Mouse (Mus musculus) intestine, postnatal 0 days (tissue): ENCODE results near the gene Fkbp8. TPM values are rescaled to one million over a fixed set of nuclear protein-coding genes. Genes with fewer than 3 reads are reported as not detected.

Experiments used
- ATAC-seq: fragments of 200-750 bp; cut with Nextera tagmentation; 2 replicates; pipeline ENCODE4 v1.8.0; 2017; ENCODE audit warnings: mild to moderate bottlenecking, moderate TSS enrichment, moderate library complexity
- H3K27ac ChIP-seq: fragments of 300-500 bp; sonication (generic); 2 replicates; pipeline ENCODE4 v1.5.1; 2014; ENCODE audit warnings: mild to moderate bottlenecking, low read depth, low read length, moderate library complexity
- H3K27me3 ChIP-seq: fragments of 300-500 bp; sonication (generic); replicated peaks from 2 replicates; pipeline ENCODE4 v1.6.1; 2014; ENCODE audit warnings: low read length, mixed read lengths; ENCODE audit not compliant: control insufficient read depth, insufficient read depth
- H3K36me3 ChIP-seq: fragments of 300-500 bp; sonication (generic); 2 replicates; pipeline ENCODE4 v1.6.1; 2014; ENCODE audit warnings: mild to moderate bottlenecking, moderate library complexity; ENCODE audit not compliant: control insufficient read depth, insufficient read depth
- H3K4me1 ChIP-seq: fragments of 300-500 bp; sonication (generic); replicated peaks from 2 replicates; pipeline ENCODE4 v1.6.1; 2014; ENCODE audit warnings: antibody characterized with exemption, low read length, mixed read lengths; ENCODE audit not compliant: control insufficient read depth, insufficient read depth
- H3K4me2 ChIP-seq: fragments of 300-500 bp; sonication (generic); replicated peaks from 2 replicates; pipeline ENCODE4 v1.6.1; 2014; ENCODE audit warnings: low read depth, mild to moderate bottlenecking, moderate library complexity
- H3K4me3 ChIP-seq: fragments of 300-500 bp; sonication (generic); 2 replicates; pipeline ENCODE4 v1.5.1; 2014; ENCODE audit warnings: low read depth, low read length
- H3K9ac ChIP-seq: fragments of 300-500 bp; sonication (generic); 2 replicates; pipeline ENCODE4 v1.6.1; 2014; ENCODE audit warnings: mild to moderate bottlenecking, low read depth, low read length
- H3K9me3 ChIP-seq: fragments of 300-500 bp; sonication (generic); 2 replicates; pipeline ENCODE4 v1.6.1; 2016; ENCODE audit warnings: mixed run types; ENCODE audit not compliant: control insufficient read depth
- CTCF ChIP-seq: sonication (generic); IDR thresholded peaks from 2 replicates; pipeline ENCODE4 v1.5.1; 2016; ENCODE audit warnings: low read depth, mild to moderate bottlenecking, control low read depth, antibody characterized with exemption, moderate library complexity
- WGBS: fragments of 180-500 bp; shearing (Covaris S2); extraction: QIAGEN DNeasy Blood & Tissue Kit; methylation state at CpG from one replicate; pipeline ENCODE4 v1.1.7; 2014; 5-methylcytosine and 5-hydroxymethylcytosine counted together
- polyA plus RNA-seq: library from polyadenylated mRNA; unstranded; fragments of >200 nt; fragmentation: Nextera tagmentation; extraction: Ambion mirVana; gene quantifications from 2 replicates; pipeline ENCODE4 v1.2.1, GENCODE M21; 2015

Gene Fkbp8
- polyA plus RNA-seq, 1 experiment from 2014 or later, result 203 TPM

DNA sequence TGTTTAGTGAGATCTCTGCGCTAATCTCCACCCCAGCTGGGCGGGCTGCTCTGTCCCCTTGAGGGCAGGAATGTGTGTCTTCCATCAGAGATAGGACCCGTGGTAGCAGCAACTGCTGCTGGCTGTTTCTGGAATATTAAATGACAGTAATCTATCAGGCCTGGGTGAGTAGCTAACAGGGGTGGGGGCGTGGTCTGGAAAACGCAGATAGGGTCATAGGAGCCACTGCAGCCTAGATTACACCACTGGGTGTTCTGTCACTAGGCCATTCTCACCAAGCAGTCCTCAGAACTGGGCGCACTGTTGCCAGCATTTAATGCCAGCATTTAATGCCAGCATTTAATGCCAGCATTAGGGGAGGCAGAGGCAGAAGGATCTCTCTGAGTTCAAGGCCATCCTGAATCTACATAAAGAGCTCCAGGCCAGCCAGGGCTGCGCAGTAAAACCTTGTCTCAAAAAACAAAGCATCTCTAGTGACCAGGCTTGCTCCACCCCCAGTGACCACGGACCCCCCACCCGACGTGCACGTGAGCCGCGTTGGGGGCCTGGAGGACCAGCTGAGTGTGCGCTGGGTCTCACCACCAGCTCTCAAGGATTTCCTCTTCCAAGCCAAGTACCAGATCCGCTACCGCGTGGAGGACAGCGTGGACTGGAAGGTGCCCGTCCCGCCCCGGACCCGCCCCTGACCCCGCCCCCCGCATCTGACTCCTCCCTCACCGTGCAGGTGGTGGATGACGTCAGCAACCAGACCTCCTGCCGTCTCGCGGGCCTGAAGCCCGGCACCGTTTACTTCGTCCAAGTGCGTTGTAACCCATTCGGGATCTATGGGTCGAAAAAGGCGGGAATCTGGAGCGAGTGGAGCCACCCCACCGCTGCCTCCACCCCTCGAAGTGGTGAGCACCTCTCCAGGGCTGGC lies 26.9 kb upstream of the Fkbp8 start:
- 8% methylated on average over 39 of the region's 39 CpGs for WGBS
- H3K4me3 ChIP-seq, result no peak overlapping the region
- no peaks in the 10 kb centered on the region for H3K9me3 ChIP-seq
- H3K27ac ChIP-seq, result no peak overlapping the region
- H3K36me3 ChIP-seq, result 0 out of 2 replicates have a peak, but pooled peaks cover 11% of the 10 kb centered on the region
- no peak overlapping the region for H3K9ac ChIP-seq
- peaks cover 56% of the 10 kb centered on the region for H3K27me3 ChIP-seq
- H3K4me2 ChIP-seq, result peak overlapping the region; percentile 50
- no peak for TF ChIP-seq CTCF
- no peak for ATAC-seq
- no peaks in the 10 kb centered on the region; the same call in 1 of the 2 replicates for H3K4me1 ChIP-seq

DNA sequence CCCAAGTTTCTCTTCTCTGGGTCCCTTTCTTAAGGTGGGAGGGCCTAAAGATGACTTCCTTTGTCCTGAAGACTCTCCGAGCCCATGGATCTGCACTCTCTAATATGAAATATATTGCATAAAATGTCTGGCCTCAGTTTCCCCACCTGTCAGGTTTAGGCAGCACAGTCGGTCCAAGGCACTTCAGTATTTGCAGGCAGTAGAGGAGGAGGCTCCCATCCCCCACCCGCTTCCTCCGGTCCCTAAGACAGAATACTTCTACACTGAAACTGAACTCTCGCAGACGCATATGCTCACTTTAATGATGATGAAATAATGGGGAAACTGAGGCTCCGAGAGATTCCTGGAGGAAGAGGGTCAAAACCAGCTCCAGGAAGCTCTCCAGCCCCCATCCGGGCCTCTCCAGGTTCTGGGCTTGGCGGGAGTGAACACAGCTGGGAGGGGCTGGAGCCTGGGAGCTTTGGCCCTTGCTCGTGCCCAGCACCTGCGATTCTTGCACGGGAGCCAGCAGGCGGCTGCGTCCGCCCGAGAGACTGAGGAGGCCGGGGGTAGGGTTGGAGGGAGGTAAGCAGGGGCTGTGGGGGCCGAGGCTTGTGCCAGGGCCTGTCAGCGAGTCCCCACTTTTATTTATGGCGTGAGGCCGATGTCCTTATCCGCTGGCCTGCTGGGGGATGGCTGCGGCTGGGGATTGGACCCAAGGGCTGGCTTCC lies 25.5 kb upstream of the Fkbp8 start:
- Histone ChIP-seq H3K4me1 (no peaks in the 10 kb centered on the region; the same call in 1 of the 2 replicates), H3K4me3 (no peak overlapping the region), H3K9me3 (no peaks in the 10 kb centered on the region), H3K4me2 (no peak overlapping the region; the same call in 1 of the 2 replicates), H3K9ac (no peak overlapping the region), H3K36me3 (0 out of 2 replicates have a peak, but pooled peaks cover 13% of the 10 kb centered on the region), H3K27me3 (peaks cover 43% of the 10 kb centered on the region), H3K27ac (no peak overlapping the region)
- ATAC-seq, result no peak
- WGBS, result 19% methylated on average over 23 of the region's 23 CpGs
- TF ChIP-seq CTCF, result no peak

DNA sequence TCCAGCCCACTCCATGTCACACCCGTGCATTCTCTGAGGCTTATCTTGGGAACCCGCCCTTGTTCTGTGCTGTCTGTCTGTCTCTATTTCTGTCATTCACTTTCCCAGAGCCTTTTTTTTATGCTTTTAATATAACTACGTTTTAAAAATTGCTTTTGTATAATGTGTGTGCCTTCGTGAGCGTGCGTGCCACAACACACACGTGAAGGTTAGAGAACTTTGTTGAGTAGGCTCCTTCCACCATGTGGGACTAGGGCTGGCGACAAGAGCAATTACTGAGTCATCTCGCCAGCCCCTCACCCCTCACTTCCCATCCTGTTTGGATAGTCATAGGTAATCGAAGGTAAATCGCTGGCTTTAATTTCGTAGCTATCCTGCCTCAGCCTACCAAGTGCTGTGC lies 25.0 kb upstream of the Fkbp8 start:
- Histone ChIP-seq H3K4me1 (no peaks in the 10 kb centered on the region; the same call in 1 of the 2 replicates), H3K36me3 (peaks cover 19% of the 10 kb centered on the region; the same call in 1 of the 2 replicates), H3K27me3 (peaks cover 38% of the 10 kb centered on the region), H3K27ac (no peak overlapping the region), H3K4me2 (no peak overlapping the region; the same call in 1 of the 2 replicates), H3K4me3 (no peak overlapping the region), H3K9ac (no peak overlapping the region), H3K9me3 (no peaks in the 10 kb centered on the region)
- TF ChIP-seq CTCF, result no peak
- no peak for ATAC-seq
- 42% methylated on average over 12 of the region's 12 CpGs for WGBS

DNA sequence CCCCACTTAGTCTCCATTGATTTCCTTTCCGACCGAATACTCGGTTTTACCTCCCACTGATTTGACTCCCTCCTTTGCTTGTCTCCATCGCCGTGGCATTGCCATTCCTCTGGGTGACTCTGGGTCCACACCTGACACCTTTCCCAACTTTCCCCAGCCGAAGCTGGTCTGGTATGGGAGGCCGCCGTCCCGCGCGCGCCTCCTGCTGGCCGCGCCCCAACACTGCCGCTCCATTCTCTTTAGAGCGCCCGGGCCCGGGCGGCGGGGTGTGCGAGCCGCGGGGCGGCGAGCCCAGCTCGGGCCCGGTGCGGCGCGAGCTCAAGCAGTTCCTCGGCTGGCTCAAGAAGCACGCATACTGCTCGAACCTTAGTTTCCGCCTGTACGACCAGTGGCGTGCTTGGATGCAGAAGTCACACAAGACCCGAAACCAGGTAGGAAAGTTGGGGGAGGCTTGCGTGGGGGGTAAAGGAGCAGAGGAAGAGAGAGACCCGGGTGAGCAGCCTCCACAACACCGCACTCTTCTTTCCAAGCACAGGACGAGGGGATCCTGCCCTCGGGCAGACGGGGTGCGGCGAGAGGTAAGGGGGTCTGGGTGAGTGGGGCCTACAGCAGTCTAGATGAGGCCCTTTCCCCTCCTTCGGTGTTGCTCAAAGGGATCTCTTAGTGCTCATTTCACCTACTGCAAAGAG lies 24.3 kb upstream of the Fkbp8 start:
- Histone ChIP-seq H3K9ac (no peak overlapping the region), H3K27me3 (peaks cover 35% of the 10 kb centered on the region), H3K4me3 (no peak overlapping the region)

DNA sequence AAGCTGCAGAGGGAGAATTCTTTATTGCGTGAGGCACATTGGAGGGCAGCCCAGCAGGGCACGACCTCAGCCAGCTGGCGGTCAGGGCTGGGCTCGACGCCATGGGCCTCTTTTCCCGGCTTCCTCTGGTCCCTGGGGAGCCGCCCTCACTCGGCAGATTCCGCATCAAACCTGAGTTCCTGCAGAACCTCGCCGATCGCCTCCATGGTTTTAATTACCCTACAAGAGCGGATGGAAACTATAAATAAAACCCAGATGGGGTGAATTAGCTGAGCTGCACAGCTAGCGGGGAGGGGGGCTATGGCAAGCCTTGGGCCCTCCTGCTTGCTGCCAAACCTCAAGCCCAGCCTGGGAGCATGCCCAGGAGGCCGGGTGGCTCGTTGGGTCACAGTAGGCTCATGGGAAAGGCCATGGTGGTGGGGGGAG lies 23.2 kb upstream of the Fkbp8 start:
- no peak for ATAC-seq
- no peak for TF ChIP-seq CTCF
- Histone ChIP-seq H3K9me3 (no peaks in the 10 kb centered on the region), H3K36me3 (peaks cover 25% of the 10 kb centered on the region; the same call in 1 of the 2 replicates), H3K4me2 (no peak overlapping the region), H3K9ac (no peak overlapping the region), H3K27me3 (peaks cover 24% of the 10 kb centered on the region), H3K4me3 (no peak overlapping the region), H3K4me1 (no peaks in the 10 kb centered on the region; the same call in none of the 2 replicates), H3K27ac (no peak overlapping the region)
- 69% methylated on average over 16 of the region's 16 CpGs for WGBS

More for the DNA sequence above, 24.3 kb upstream of the Fkbp8 start:
- peak; percentile 18; the same call in 1 of the 2 replicates for ATAC-seq
- 19% methylated on average over 46 of the region's 46 CpGs for WGBS
- H3K27ac ChIP-seq, result no peak overlapping the region
- peak; percentile 92 for TF ChIP-seq CTCF
- H3K9me3 ChIP-seq, result no peaks in the 10 kb centered on the region
- peaks cover 25% of the 10 kb centered on the region; the same call in 1 of the 2 replicates for H3K36me3 ChIP-seq
- H3K4me1 ChIP-seq, result no peaks in the 10 kb centered on the region; the same call in 1 of the 2 replicates
- H3K4me2 ChIP-seq, result no peak overlapping the region
